Mouse (Mus musculus): ENCODE results near the gene Msmb. TPM values are rescaled to one million over a fixed set of nuclear protein-coding genes. Genes with fewer than 3 reads are reported as not detected.
A peak's percentile ranks its signal among the peaks of the same experiment; 100 is the strongest.
"Not testable (repeated sequence)": the region's sequence is repeated elsewhere in the genome, so short reads cannot be mapped to it uniquely, and the experiment has no call there.

Gene Msmb
- total RNA-seq (2021) = not detected
- long read RNA-seq, experiment 1 = 0 reads
- long read RNA-seq, experiment 2 = 0 reads

GRCm38 (mm10) chr14:32141723-32142122 is at the start of gene Msmb:
Gene Msmb (plus strand): TSS chr14:32142023.
- DNase-seq = no peak

GRCm38 (mm10) chr14:32093018-32093417 is 48.8 kb upstream of the Msmb start:
- no peak for DNase-seq

- DNase-seq = peak; percentile 31 to 40
Observed at GRCm38 (mm10) chr14:32093500-32094117, 48.2 kb upstream of the Msmb start.

- DNase-seq = no peak
Observed at GRCm38 (mm10) chr14:32095646-32096045, 46.2 kb upstream of the Msmb start.

- DNase-seq = no peak
Observed at GRCm38 (mm10) chr14:32096740-32097139, 45.1 kb upstream of the Msmb start.

GRCm38 (mm10) chr14:32097691-32098090 is 44.1 kb upstream of the Msmb start:
- no peak for DNase-seq

GRCm38 (mm10) chr14:32098951-32099350 is 42.9 kb upstream of the Msmb start:
- DNase-seq = no peak

GRCm38 (mm10) chr14:32103556-32103955 is 38.3 kb upstream of the Msmb start:
- DNase-seq = no peak

GRCm38 (mm10) chr14:32105663-32106062 is 36.2 kb upstream of the Msmb start:
- DNase-seq = no peak

- no peak for DNase-seq
Observed at GRCm38 (mm10) chr14:32106911-32107310, 34.9 kb upstream of the Msmb start.

- not testable (repeated sequence) for DNase-seq
Observed at GRCm38 (mm10) chr14:32112124-32112523, 29.7 kb upstream of the Msmb start.

- no peak for DNase-seq
Observed at GRCm38 (mm10) chr14:32120940-32121919, 20.6 kb upstream of the Msmb start.

- DNase-seq = peak in 1 of 2 experiments; percentile 36
Observed at GRCm38 (mm10) chr14:32121920-32122315, 19.9 kb upstream of the Msmb start.

- DNase-seq = no peak
Observed at GRCm38 (mm10) chr14:32124261-32124660, 17.6 kb upstream of the Msmb start.

GRCm38 (mm10) chr14:32125256-32125655 is 16.6 kb upstream of the Msmb start:
- not testable (repeated sequence) for DNase-seq

- no peak for DNase-seq
Observed at GRCm38 (mm10) chr14:32128409-32128808, 13.4 kb upstream of the Msmb start.

GRCm38 (mm10) chr14:32131836-32132235 is 10.0 kb upstream of the Msmb start:
- DNase-seq = no peak

- peak; percentile 15 to 25 for DNase-seq
Observed at GRCm38 (mm10) chr14:32134293-32134692, 7.5 kb upstream of the Msmb start.

- DNase-seq = not testable (repeated sequence)
Observed at GRCm38 (mm10) chr14:32136467-32136866, 5.4 kb upstream of the Msmb start.

GRCm38 (mm10) chr14:32140359-32140965 is 1.4 kb upstream of the Msmb start:
- DNase-seq = no peak

GRCm38 (mm10) chr14:32144734-32145133 is 2.9 kb downstream of the Msmb start:
- DNase-seq = no peak

GRCm38 (mm10) chr14:32145401-32145800 is 3.6 kb downstream of the Msmb start:
- no peak for DNase-seq
